Mouse (Mus musculus) hematopoietic stem cell, adult 5-6 weeks (primary cell): Measurements from ENCODE around the gene Mpv17. TPM values are rescaled to one million over a fixed set of nuclear protein-coding genes. Genes with fewer than 3 reads are reported as not detected.

Experiments used
- ATAC-seq, 2 experiments: fragments of 125-278 bp in 1 of 2; replicated peaks in 1 of 2; 2 replicates each; pipeline ENCODE4 v1.8.0; 2016 to 2017; ENCODE audit warnings: inconsistent platforms in 2 of 2, mild to moderate bottlenecking in 2 of 2, moderate number of reproducible peaks in 2 of 2, low read depth in 1 of 2, moderate TSS enrichment in 1 of 2; ENCODE audit not compliant: low FRiP score in 2 of 2, poor library complexity in 2 of 2, severe bottlenecking in 2 of 2, insufficient read depth in 1 of 2, low TSS enrichment in 1 of 2
- total RNA-seq: library from RNA; stranded (forward); fragments of 172-1452, 232-1000 nt; gene quantifications from 2 replicates; pipeline ENCODE4 v1.2.3, GENCODE M21; 2017

The Mpv17 gene
- total RNA-seq, result 32.1 and 51.0 TPM in 2 replicates

GRCm38 (mm10) chr5:31154152-31154553 lies at the start of gene Mpv17:
Gene Mpv17 (minus strand): TSS chr5:31154251.
- peak; percentile 89 to 95 for ATAC-seq

- ATAC-seq, result no peak
These were observed 48.9 kb upstream of the Mpv17 start for GRCm38 (mm10) chr5:31202933-31203332.

GRCm38 (mm10) chr5:31201742-31202590 lies 47.9 kb upstream of the Mpv17 start, which contains the start of gene Zfp513:
Gene Zfp513 (minus strand): TSS chr5:31202303.
- peak; percentile 99 for ATAC-seq

- ATAC-seq, result no peak
These were observed 47.1 kb upstream of the Mpv17 start for GRCm38 (mm10) chr5:31201042-31201741.

GRCm38 (mm10) chr5:31200327-31200768 lies 46.3 kb upstream of the Mpv17 start:
- ATAC-seq, result no peak

GRCm38 (mm10) chr5:31199893-31200292 lies 45.8 kb upstream of the Mpv17 start:
- ATAC-seq, result no peak

GRCm38 (mm10) chr5:31199321-31199892 lies 45.4 kb upstream of the Mpv17 start:
- no peak for ATAC-seq

GRCm38 (mm10) chr5:31198616-31199320 lies 44.7 kb upstream of the Mpv17 start:
- ATAC-seq, result no peak

- no peak for ATAC-seq
These were observed 44.1 kb upstream of the Mpv17 start for GRCm38 (mm10) chr5:31198170-31198569.

GRCm38 (mm10) chr5:31197072-31197471 lies 43.0 kb upstream of the Mpv17 start:
- ATAC-seq, result no peak

GRCm38 (mm10) chr5:31196207-31196606 lies 42.2 kb upstream of the Mpv17 start:
- ATAC-seq, result no peak

GRCm38 (mm10) chr5:31195671-31196070 lies 41.6 kb upstream of the Mpv17 start:
- ATAC-seq, result no peak

- ATAC-seq, result no peak
These were observed 40.7 kb upstream of the Mpv17 start for GRCm38 (mm10) chr5:31194486-31195485.

- no peak for ATAC-seq
These were observed 39.7 kb upstream of the Mpv17 start for GRCm38 (mm10) chr5:31193631-31194281.

- peak; percentile 95 to 96 for ATAC-seq
These were observed 39.0 kb upstream of the Mpv17 start, which contains the start of the genes Snx17 and Eif2b4 for GRCm38 (mm10) chr5:31192939-31193630. Gene Snx17 (plus strand): TSS chr5:31193227. Gene Eif2b4 (minus strand): TSS chr5:31193430.
